Mouse (Mus musculus) olfactory bulb, adult 2 months (tissue): ENCODE measurements at regions not wholly inside any gene's neighbourhood (a gene's known extent, or its start where the extent isn't known, plus 50 kb on each side); places are given as distances from the start of the nearest gene placed in this dataset.

Experiments
- CTCF ChIP-seq: fragments of 200-500 bp; IDR thresholded peaks from 2 replicates; pipeline ENCODE4 v1.5.1; 2012; ENCODE audit warnings: low read depth, mild to moderate bottlenecking, low read length, moderate library complexity; ENCODE audit not compliant: insufficient read depth
- POLR2A ChIP-seq: fragments of 200-500 bp; IDR thresholded peaks from 2 replicates; pipeline ENCODE4 v1.6.1; 2012; ENCODE audit warnings: mild to moderate bottlenecking, low read depth, low read length, moderate library complexity; ENCODE audit not compliant: insufficient read depth

DNA sequence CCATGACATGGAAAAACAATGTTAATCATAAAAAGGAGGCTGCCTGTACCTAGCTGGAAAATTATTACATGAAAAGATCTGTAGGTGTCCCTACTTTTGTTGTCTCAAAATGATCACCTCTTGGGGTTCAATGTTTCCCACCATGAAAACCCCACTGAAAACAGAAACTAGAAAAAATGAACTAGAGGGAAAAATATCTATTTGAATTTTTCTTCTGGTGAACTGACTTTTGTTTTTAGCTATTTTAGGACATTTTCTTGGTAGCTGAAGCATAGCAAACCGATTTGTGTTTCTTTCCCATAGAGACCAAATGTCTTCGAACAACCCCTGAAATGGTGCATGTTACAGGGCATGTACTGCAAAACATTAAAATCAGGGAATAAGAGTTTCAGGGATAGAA is 518.2 kb upstream of the A1bg start:
- TF ChIP-seq POLR2A: no peak
- TF ChIP-seq CTCF: no peak
